Mouse (Mus musculus) hindbrain, postnatal 0 days (tissue): ENCODE measurements at regions not wholly inside any gene's neighbourhood (a gene's known extent, or its start where the extent isn't known, plus 50 kb on each side); places are given as distances from the start of the nearest gene placed in this dataset.

Experiments
- ATAC-seq: fragments of 200-750 bp; cut with Nextera tagmentation; 2 replicates; pipeline ENCODE4 v1.8.0; 2017; ENCODE audit warnings: mild to moderate bottlenecking, moderate TSS enrichment, moderate library complexity
- DNase-seq: peaks from one replicate; pipeline ENCODE4 v3.0.0-alpha.2; 2015; ENCODE audit warnings: low spot score
- H3K27ac ChIP-seq: fragments of 300-500 bp; sonication (generic); 2 replicates; pipeline ENCODE4 v1.5.1; 2014; ENCODE audit warnings: mild to moderate bottlenecking
- H3K27me3 ChIP-seq: fragments of 300-500 bp; sonication (generic); 2 replicates; pipeline ENCODE4 v1.6.1; 2014; ENCODE audit warnings: low read length, mixed read lengths; ENCODE audit not compliant: insufficient read depth
- H3K36me3 ChIP-seq: fragments of 300-500 bp; sonication (generic); 2 replicates; pipeline ENCODE4 v1.6.1; 2014; ENCODE audit warnings: low read length, mixed read lengths; ENCODE audit not compliant: insufficient read depth
- H3K4me1 ChIP-seq: fragments of 300-500 bp; sonication (generic); 2 replicates; pipeline ENCODE4 v1.6.1; 2014; ENCODE audit warnings: antibody characterized with exemption, low read length, mixed read lengths; ENCODE audit not compliant: insufficient read depth
- H3K4me2 ChIP-seq: fragments of 300-500 bp; sonication (generic); 2 replicates; pipeline ENCODE4 v1.6.1; 2014; ENCODE audit warnings: low read depth, mild to moderate bottlenecking, low read length, moderate library complexity, mixed read lengths
- H3K4me3 ChIP-seq: fragments of 300-500 bp; sonication (generic); 2 replicates; pipeline ENCODE4 v1.5.1; 2014; ENCODE audit warnings: low read length
- H3K9ac ChIP-seq: fragments of 300-500 bp; sonication (generic); replicated peaks from 2 replicates; pipeline ENCODE4 v1.6.1; 2014; ENCODE audit warnings: mild to moderate bottlenecking, low read length, moderate library complexity, mixed read lengths
- H3K9me3 ChIP-seq: fragments of 300-500 bp; sonication (generic); 2 replicates; pipeline ENCODE4 v1.6.1; 2016; ENCODE audit warnings: low read length, mixed read lengths
- CTCF ChIP-seq: IDR thresholded peaks from 2 replicates; pipeline ENCODE4 v1.5.1; 2016; ENCODE audit warnings: antibody characterized with exemption, control low read depth, low read depth
- WGBS: fragments of 180-500 bp; shearing (Covaris S2); extraction: QIAGEN DNeasy Blood & Tissue Kit; methylation state at CpG from one replicate; pipeline ENCODE4 v1.1.7; 2014; 5-methylcytosine and 5-hydroxymethylcytosine counted together

DNA sequence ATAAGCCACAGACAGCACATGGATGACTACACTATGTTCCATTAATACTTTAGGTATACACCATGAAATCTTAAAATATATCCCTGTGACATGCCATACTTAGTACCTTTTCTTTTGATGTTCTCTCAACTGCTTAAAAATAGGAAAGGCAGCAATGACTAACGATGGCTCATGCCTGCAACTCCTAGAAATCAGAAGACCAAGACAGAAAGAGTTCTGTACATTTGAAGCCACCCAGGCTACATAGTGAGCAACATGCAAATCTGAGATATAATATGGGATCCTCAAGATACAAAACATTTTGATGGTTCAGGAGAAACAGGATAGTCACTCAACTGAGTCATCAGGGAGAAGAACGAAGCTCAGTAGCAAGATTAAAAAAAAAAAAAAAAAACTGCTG, 412.7 kb upstream of the Tenm4 start:
- H3K9me3 ChIP-seq, result no peaks in the 10 kb centered on the region
- H3K4me1 ChIP-seq, result no peaks in the 10 kb centered on the region
- no peak overlapping the region for H3K4me3 ChIP-seq
- DNase-seq (no peak), ATAC-seq (no peak)
- no peak for TF ChIP-seq CTCF
- no peaks in the 10 kb centered on the region for H3K27me3 ChIP-seq
- H3K27ac ChIP-seq, result no peak overlapping the region
- no peak overlapping the region for H3K4me2 ChIP-seq
- WGBS, result 87% methylated on average over 2 of the region's 2 CpGs
- H3K36me3 ChIP-seq, result no peaks in the 10 kb centered on the region
- no peak overlapping the region for H3K9ac ChIP-seq

DNA sequence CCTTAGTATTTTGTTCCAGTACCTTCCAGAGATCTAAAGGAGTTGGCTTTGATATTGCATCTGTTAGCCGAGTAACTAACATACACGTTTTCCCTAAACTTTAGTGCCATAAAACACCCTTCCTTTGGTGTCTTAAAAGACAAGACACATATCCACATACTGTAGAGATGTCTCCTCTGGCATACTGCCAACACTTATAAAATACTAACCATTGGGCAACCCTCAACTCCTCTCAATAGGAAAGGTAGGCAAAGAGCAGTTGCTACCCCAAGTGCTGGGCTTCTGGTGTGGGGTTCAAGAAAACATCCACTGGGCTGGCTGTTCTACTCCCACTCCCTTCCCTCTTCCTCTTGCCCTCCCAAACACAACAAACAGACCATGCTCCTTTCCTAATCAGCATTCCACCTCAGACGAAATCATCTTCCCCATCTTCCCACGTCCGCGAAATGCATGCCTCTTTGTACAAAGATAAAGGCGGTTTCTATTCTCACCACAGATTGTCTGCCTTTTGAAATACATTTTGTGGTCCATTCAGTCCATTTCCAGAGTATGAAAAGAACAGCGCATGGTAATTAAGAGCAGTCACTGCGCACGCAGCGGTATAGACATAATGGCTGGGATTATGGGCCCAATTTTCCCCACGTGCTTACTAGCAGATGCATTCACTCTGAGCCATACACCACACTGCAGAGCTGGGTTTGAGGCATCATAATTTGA, 409.9 kb upstream of the Tenm4 start:
- Histone ChIP-seq H3K27ac (no peak overlapping the region), H3K4me2 (no peak overlapping the region), H3K27me3 (no peaks in the 10 kb centered on the region), H3K9ac (no peak overlapping the region), H3K4me1 (no peaks in the 10 kb centered on the region), H3K9me3 (no peaks in the 10 kb centered on the region), H3K4me3 (no peak overlapping the region), H3K36me3 (no peaks in the 10 kb centered on the region)
- DNase-seq, result peak; percentile 7
- no peak for TF ChIP-seq CTCF
- no peak for ATAC-seq
- 38% methylated on average over 12 of the region's 12 CpGs for WGBS

DNA sequence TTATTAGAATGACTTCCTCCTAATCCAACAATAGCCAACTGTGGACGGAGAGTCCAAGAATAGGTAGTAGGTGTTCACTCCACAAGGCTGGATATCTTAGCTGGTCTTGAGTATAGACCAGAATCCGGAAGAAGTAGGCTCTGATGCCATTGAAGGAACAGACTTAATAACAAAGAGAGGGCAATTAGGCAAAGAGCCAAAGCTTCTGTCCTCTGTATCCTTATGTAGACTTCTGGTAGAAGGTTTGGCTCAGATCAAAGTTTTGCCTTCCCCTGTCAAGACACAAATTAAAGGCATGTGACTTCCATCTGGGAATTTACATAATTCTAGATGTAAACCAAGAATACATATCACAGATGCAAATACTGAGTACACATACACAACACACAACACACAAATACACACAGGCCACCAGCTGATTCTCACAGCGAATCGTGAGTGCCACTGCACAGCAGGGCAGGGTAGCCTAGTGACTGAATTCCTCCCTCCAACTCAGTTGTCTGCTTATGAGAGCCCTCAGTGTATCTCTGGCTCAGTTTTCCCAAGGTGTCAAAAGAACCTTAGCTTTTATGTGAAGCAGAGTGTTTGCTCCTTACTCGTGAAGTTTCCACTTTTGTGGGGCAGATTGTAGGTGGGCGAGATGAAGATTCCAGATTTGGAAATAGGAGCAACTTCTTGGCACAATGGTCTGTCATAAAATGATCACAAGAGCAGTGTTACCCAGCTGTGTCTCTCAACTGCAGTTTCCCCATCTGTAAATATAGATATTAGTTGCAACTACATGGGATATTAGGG, 404.5 kb upstream of the Tenm4 start:
- DNase-seq, result no peak
- no peak overlapping the region for H3K4me3 ChIP-seq
- H3K9ac ChIP-seq, result no peak overlapping the region
- WGBS, result 84% methylated on average over 6 of the region's 6 CpGs
- no peak overlapping the region for H3K4me2 ChIP-seq
- TF ChIP-seq CTCF, result no peak
- no peaks in the 10 kb centered on the region for H3K27me3 ChIP-seq
- H3K9me3 ChIP-seq, result no peaks in the 10 kb centered on the region
- no peak for ATAC-seq
- H3K27ac ChIP-seq, result no peak overlapping the region
- H3K4me1 ChIP-seq, result no peaks in the 10 kb centered on the region
- H3K36me3 ChIP-seq, result no peaks in the 10 kb centered on the region

DNA sequence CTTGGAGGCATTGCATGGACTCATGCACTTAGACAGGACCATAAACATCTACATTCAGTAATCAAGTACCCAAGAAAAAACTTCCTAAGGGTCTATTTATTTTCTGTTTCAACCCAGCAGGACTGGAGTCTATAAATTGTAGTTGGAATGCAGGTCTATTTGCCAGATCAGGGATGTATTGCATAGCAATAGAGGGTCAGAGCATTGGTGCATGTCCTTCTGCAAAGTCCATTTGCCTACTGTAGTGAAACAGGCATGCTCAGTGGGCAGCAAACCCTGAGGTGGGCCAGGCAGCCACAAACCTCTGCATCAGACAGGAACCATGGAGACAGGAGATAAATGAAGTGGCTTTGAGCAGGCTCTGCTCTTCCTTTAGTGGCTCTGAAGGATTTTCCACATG, 386.5 kb upstream of the Tenm4 start:
- no peak overlapping the region for H3K27ac ChIP-seq
- no peak overlapping the region for H3K4me2 ChIP-seq
- no peak overlapping the region for H3K9ac ChIP-seq
- H3K27me3 ChIP-seq, result no peaks in the 10 kb centered on the region
- no peaks in the 10 kb centered on the region for H3K36me3 ChIP-seq
- no peaks in the 10 kb centered on the region for H3K9me3 ChIP-seq
- no peak for ATAC-seq
- no peaks in the 10 kb centered on the region for H3K4me1 ChIP-seq
- DNase-seq, result no peak
- TF ChIP-seq CTCF, result no peak
- H3K4me3 ChIP-seq, result no peak overlapping the region

DNA sequence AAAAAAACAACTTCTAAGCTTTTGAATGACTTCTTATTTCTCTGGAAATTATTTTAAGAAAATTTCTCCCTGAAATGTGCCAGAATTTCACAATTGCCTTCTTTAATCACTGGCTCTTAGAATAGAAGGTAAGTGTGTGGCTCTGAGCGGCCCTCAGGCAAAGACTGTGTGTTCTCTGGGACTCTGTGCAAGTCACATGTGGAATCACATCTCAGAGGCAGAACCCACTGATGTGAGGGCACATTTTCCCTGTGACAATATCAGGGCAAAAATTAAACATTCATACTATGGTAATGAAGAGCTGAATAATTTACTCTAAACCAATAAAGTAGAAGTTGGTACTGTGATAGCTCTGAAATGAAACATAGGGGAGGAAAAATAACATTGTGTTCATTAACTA, 383.5 kb upstream of the Tenm4 start:
- H3K36me3 ChIP-seq, result no peaks in the 10 kb centered on the region
- H3K9me3 ChIP-seq, result no peaks in the 10 kb centered on the region
- no peaks in the 10 kb centered on the region for H3K27me3 ChIP-seq
- no peaks in the 10 kb centered on the region for H3K4me1 ChIP-seq
- no peak overlapping the region for H3K4me2 ChIP-seq
- ATAC-seq (no peak), DNase-seq (no peak)
- no peak for TF ChIP-seq CTCF
- H3K27ac ChIP-seq, result no peak overlapping the region
- H3K9ac ChIP-seq, result no peak overlapping the region
- H3K4me3 ChIP-seq, result no peak overlapping the region
- WGBS, result 89% methylated on average over 1 of the region's 1 CpGs

DNA sequence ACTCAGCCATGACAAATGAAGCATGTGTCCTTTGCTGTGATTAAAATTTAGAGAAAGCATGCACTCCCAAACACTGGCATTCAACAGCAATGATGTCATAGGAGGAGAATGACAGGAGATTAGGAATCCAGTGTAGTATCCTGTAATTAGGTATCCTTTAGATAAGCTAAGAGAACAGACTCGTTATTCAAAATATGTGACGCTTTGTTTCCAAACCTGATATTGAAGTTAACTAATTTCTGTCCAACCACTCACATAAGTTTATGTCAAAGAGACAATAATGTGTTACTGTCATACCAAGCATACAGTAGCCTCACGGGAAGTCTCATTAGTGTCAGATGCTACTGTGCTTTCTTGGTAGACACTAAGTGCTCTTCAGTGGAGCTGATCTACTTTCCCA, 383.1 kb upstream of the Tenm4 start:
- Histone ChIP-seq H3K4me2 (no peak overlapping the region), H3K4me3 (no peak overlapping the region), H3K9ac (no peak overlapping the region), H3K27ac (no peak overlapping the region), H3K36me3 (no peaks in the 10 kb centered on the region), H3K9me3 (no peaks in the 10 kb centered on the region), H3K27me3 (no peaks in the 10 kb centered on the region), H3K4me1 (no peaks in the 10 kb centered on the region)
- no peak for ATAC-seq
- TF ChIP-seq CTCF, result no peak
- 86% methylated on average over 3 of the region's 3 CpGs for WGBS
- DNase-seq, result no peak

DNA sequence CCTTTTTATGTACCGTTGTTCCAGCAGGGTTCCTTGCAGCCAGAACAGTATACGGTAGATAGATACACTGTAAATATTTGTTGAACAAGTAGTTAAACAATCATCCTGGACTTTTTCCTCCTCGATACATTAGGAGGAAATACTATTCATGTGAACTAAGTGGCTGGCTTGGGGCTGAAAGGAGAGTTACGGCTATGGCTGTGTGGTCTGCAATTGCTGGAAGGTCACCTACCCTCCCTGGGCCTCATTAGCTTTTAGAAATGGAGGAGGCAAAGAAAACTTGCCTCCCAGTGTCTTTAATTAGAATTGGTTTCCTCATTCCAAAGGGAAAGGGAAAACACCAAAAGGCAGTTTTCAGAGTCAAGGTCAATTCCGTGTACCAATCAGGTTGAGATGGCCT, 381.6 kb upstream of the Tenm4 start:
- TF ChIP-seq CTCF, result no peak
- WGBS, result 89% methylated on average over 5 of the region's 5 CpGs

More for the DNA sequence above, 381.6 kb upstream of the Tenm4 start:
- no peak for ATAC-seq
- no peaks in the 10 kb centered on the region for H3K36me3 ChIP-seq
- no peak overlapping the region for H3K27ac ChIP-seq
- H3K4me2 ChIP-seq, result no peak overlapping the region
- H3K4me1 ChIP-seq, result no peaks in the 10 kb centered on the region
- no peak overlapping the region for H3K9ac ChIP-seq
- DNase-seq, result no peak
- H3K9me3 ChIP-seq, result no peaks in the 10 kb centered on the region
- H3K27me3 ChIP-seq, result no peaks in the 10 kb centered on the region
- H3K4me3 ChIP-seq, result no peak overlapping the region
